15 mouse cellular contexts compared by ENCODE assay signal in the genomic region with DNA sequence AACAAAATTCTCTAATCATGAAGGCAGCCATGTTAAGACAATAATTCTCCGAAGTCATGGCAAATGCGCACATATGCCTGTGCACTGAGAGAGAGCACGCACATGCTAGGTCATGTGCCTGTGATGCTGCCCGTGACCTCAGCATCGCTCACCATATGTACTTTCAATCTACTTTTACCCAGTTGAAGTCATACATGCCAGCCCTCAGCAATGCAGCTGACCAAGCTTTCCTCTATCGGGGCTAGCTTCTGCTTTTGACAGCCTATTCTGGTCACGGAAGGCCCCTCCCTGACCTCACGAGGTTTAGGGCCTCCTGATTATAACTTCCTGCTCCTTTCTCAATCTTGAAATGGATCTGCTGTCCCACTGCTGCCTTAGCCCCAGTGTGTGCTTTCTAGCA. TPM values are rescaled to one million over a fixed set of nuclear protein-coding genes. Genes with fewer than 3 reads are reported as not detected.
A peak's percentile ranks its signal among the peaks of the same experiment; 100 is the strongest.
DNase-seq lines count a peak whose midpoint lies in the region; ATAC-seq lines count a peak whose summit lies in the region.
"Had no signal": no experiment of that assay in that cellular context is flagged by ENCODE, and none has a peak within 500 bp of the region (broad histone marks: within the 10 kb centered on the region; RNA-seq: fewer than 3 reads in every experiment).

No protein-coding gene starts in this region.

- H3K4me2 ChIP-seq in midbrain, embryonic 11.5 days = no peak overlapping the region
- H3K4me2 ChIP-seq: limb, embryonic 13.5 days had no signal

- no peak overlapping the region for H3K4me3 ChIP-seq in brown adipose tissue, adult 24 weeks (ENCODE audit: insufficient read depth, low read depth, low read length)
- no peak overlapping the region for H3K4me3 ChIP-seq in midbrain, embryonic 11.5 days (ENCODE audit: low read depth, low read length)
- H3K4me3 ChIP-seq: erythroblast, embryonic 14.5 days; limb, embryonic 13.5 days had no signal

- H3K36me3 ChIP-seq in midbrain, embryonic 11.5 days (ENCODE audit: control insufficient read depth, insufficient read depth, low read length) = no peaks in the 10 kb centered on the region
- H3K36me3 ChIP-seq: G1E; limb, embryonic 13.5 days had no signal

- H3K27me3 ChIP-seq in midbrain, embryonic 11.5 days (ENCODE audit: control insufficient read depth, insufficient read depth, low read length) = no peaks in the 10 kb centered on the region
- H3K27me3 ChIP-seq: limb, embryonic 13.5 days had no signal

- no peaks in the 10 kb centered on the region for H3K9me3 ChIP-seq in midbrain, embryonic 11.5 days (ENCODE audit: control insufficient read depth, low read length)
- H3K9me3 ChIP-seq: limb, embryonic 13.5 days had no signal

- peak overlapping the region; percentile 88 for H3K27ac ChIP-seq in brown adipose tissue, adult 24 weeks (replicated peaks; ENCODE audit: low read depth, low read length)
- no peak overlapping the region for H3K27ac ChIP-seq in midbrain, embryonic 11.5 days (ENCODE audit: low read depth, low read length)
- H3K27ac ChIP-seq: kidney, postnatal 0 days; limb, embryonic 13.5 days had no signal

- no peak overlapping the region for H3K9ac ChIP-seq in midbrain, embryonic 11.5 days (ENCODE audit: low read length)
- H3K9ac ChIP-seq: limb, embryonic 13.5 days had no signal

- 88% methylated on average over 8 of the region's 8 CpGs for WGBS in midbrain, embryonic 11.5 days

- peak; percentile 20 for DNase-seq in kidney, adult 9 months
- DNase-seq in kidney, postnatal 4 days = no peak
- peak; percentile 26 for DNase-seq in A20 (ENCODE audit: low read depth, low spot score)
- DNase-seq in midbrain, embryonic 11.5 days (ENCODE audit: low spot score, missing footprints) = no peak
- no peak for DNase-seq in ovary, adult 18-20 months (ENCODE audit: low spot score)
- DNase-seq in thymus, postnatal 14 days = no peak
- DNase-seq: cerebellum, adult 18-20 months; heart, postnatal 4 days; thymus, postnatal 4 days had no signal

- ATAC-seq in megakaryocyte progenitor cell, adult 5-6 weeks (replicated peaks; ENCODE audit: poor library complexity) = peak; percentile 84
- ATAC-seq in midbrain, embryonic 11.5 days (ENCODE audit: low FRiP score) = no peak

- no peaks in the 10 kb centered on the region for H3K4me1 ChIP-seq in brown adipose tissue, adult 24 weeks (ENCODE audit: control insufficient read depth, insufficient read depth, insufficient read length, low read length)
- no peaks in the 10 kb centered on the region for H3K4me1 ChIP-seq in midbrain, embryonic 11.5 days (ENCODE audit: control insufficient read depth, insufficient read depth, low read length)
- H3K4me1 ChIP-seq: limb, embryonic 13.5 days had no signal

RNA-seq across cellular contexts. Expression of a gene that starts 15.1 kb away (rescaled TPM):
- polyA plus RNA-seq in brown adipose tissue, adult 24 weeks (2012; ENCODE audit: insufficient read depth, insufficient read length, missing spikeins) = not detected in 2 replicates
- not detected in 2 replicates for total RNA-seq in megakaryocyte progenitor cell, adult 5-6 weeks (2015)
- total RNA-seq in megakaryocyte progenitor cell, adult 5-6 weeks (2017) = not detected in 2 replicates
- polyA plus RNA-seq in midbrain, embryonic 11.5 days (2014; fragmentation: Nextera tagmentation; extraction: Ambion mirVana) = not detected in 2 replicates
- total RNA-seq: heart, postnatal 4 days had no signal
- polyA plus RNA-seq: erythroblast, embryonic 14.5 days; G1E; kidney, postnatal 0 days had no signal

Comparison
In these comparisons a context has a peak if more than half of its experiments do, and no peak if none do; other contexts are left out.
1. DNase-seq: peak in kidney, adult 9 months (single experiment) and A20 (single experiment); none in kidney, postnatal 4 days (0 of 2), midbrain, embryonic 11.5 days (single experiment), ovary, adult 18-20 months (single experiment) and thymus, postnatal 14 days (single experiment).